Mouse (Mus musculus): ENCODE data around the gene Pp2d1.

GRCm38 (mm10) chr17:53573019-53573556 lies 33.8 kb upstream of the Pp2d1 start:
- TF ChIP-seq ZC3H11A (IDR thresholded peaks at IDR 0.05; ENCODE audit: borderline replicate concordance, low read depth, low read length) (no peak), MAFK (IDR thresholded peaks at IDR 0.05; ENCODE audit: insufficient read depth, low read depth, low read length) (no peak), ZNF384 (IDR thresholded peaks at IDR 0.05; ENCODE audit: low read depth, low read length) (no peak)

Measured in ES-E14 (cell line).